Mouse (Mus musculus) bone marrow macrophage, adult 2 months (primary cell): Measurements from ENCODE around the gene Neurl1a. TPM values are rescaled to one million over a fixed set of nuclear protein-coding genes. Genes with fewer than 3 reads are reported as not detected.

Experiments used
- H3K27ac ChIP-seq: 2 replicates; pipeline ENCODE4 v1.5.1; 2012; ENCODE audit warnings: low read depth, low read length; ENCODE audit not compliant: insufficient read depth
- H3K4me1 ChIP-seq: 2 replicates; pipeline ENCODE4 v1.6.1; 2012; ENCODE audit warnings: low read length; ENCODE audit not compliant: control insufficient read depth, insufficient read depth
- H3K4me3 ChIP-seq: 2 replicates; pipeline ENCODE4 v1.5.1; 2012; ENCODE audit warnings: mild to moderate bottlenecking, low read length, moderate library complexity; ENCODE audit not compliant: insufficient read depth
- CTCF ChIP-seq: IDR thresholded peaks from 2 replicates; pipeline ENCODE4 v1.5.1; 2012; ENCODE audit warnings: low read depth, mild to moderate bottlenecking, low read length, moderate library complexity
- POLR2A ChIP-seq: IDR thresholded peaks from 2 replicates; pipeline ENCODE4 v1.6.1; 2012; ENCODE audit warnings: mild to moderate bottlenecking, low read depth, low read length, borderline replicate concordance
- polyA plus RNA-seq: library from polyadenylated mRNA; stranded (reverse); fragments of >200 nt; gene quantifications from 2 replicates; pipeline ENCODE4 v1.2.4, GENCODE M21; 2012; ENCODE audit not compliant: missing spikeins, insufficient read depth, insufficient read length

The Neurl1a gene
- polyA plus RNA-seq, 1 experiment: 2.9 TPM

DNA sequence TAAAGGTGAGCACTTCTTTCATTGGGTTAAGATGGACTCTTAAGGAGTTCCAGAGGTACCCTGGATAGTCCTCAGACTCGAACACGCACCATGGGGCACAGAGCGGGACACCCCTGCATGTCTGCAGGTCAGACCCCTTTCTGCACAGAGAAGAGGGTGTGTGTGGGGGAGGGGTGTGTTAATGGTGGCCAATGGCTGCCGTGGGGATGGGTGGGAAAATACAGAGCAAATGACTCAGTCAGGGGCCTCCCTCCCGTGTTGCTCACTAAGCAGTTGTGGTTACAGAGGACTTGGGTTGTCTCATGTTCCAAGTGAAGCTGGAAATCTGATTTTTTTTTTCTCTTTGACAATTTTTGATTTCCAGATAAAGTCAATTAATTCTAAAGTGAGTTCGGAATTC is 36.2 kb upstream of the Neurl1a start:
- TF ChIP-seq CTCF: no peak
- TF ChIP-seq POLR2A: no peak
- Histone ChIP-seq H3K4me3 (no peak overlapping the region), H3K27ac (no peak overlapping the region), H3K4me1 (peaks cover 29% of the 10 kb centered on the region)

GRCm38 (mm10) chr19:47144154-47144553 is 34.5 kb upstream of the Neurl1a start, which contains the start of gene Calhm1:
Gene Calhm1 (minus strand): TSS chr19:47144254.
- H3K4me1 ChIP-seq: peaks cover 36% of the 10 kb centered on the region
- no peak within 1 kb of the TSS for H3K27ac ChIP-seq
- H3K4me3 ChIP-seq: no peak within 1 kb of the TSS
- TF ChIP-seq CTCF: no peak

DNA sequence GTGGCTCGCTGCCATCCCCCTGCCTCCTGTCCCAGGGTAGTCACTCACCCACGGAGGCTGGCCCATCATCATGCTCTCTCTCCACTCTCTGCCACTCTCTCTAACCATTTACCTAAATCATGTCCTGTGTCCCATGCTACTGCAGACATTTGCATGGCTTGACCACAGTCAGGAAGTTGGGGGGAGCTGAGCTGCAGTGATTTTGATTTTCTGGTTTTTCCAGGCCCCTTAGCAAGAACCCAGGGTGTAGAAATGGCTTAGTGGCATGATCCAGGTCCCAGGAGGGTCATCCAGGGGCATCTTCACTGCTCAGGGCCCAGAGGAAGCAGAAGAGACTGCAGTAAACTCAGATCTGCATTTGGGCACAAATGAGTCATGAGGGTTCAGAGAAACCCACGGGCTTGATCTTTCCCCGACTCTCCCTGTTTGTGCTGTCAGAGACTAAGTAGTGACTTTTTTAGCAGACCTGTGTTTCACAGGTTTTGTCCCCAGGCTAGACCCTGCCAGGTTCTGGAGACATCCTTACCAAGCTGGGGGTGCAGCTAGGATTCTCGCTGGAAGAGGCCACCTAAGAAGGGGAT is 30.3 kb upstream of the Neurl1a start:
- H3K4me1 ChIP-seq: peaks cover 17% of the 10 kb centered on the region
- no peak overlapping the region for H3K4me3 ChIP-seq
- TF ChIP-seq POLR2A (no peak), CTCF (no peak)
- no peak overlapping the region for H3K27ac ChIP-seq

GRCm38 (mm10) chr19:47149854-47150253 is 28.8 kb upstream of the Neurl1a start:
- Histone ChIP-seq H3K27ac (no peak overlapping the region), H3K4me1 (peaks cover 17% of the 10 kb centered on the region), H3K4me3 (no peak overlapping the region)
- TF ChIP-seq CTCF (no peak), POLR2A (no peak)

DNA sequence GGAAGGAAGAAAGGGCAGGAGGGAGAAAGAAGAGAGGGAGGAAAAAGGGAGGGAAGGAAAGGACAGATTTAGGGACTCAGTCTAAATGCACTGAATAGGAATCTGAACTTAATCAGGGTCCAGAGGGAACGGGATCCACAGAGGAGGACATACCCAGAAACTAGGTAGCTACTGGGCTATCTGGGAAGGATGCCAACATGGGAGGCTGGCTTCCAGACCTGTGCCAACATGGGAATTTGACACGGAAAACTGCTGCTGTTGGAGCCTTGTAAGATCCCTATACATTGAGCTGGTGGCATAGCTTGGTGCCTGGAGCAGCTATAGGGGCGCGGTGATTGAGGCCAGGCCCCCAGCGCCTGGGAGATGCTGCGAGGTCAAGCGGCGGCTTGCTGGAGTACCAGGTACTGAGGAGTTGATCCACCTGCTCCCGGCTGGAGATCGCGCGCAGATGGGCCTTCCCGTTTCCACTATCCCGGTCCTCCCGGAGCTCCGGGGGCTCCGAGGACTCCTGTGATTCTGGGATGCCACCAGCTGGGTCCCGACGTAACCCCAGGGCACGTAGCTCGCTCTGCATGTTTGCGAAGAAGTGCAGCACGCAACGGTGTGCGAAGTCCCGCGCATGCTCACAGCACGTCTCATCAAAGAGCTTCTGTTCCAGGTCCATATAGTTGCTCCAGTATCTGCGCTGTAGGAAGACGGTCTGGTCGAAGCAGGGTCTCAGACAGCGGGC is 27.1 kb upstream of the Neurl1a start:
- Histone ChIP-seq H3K4me3 (no peak overlapping the region), H3K27ac (no peak overlapping the region), H3K4me1 (peaks cover 17% of the 10 kb centered on the region)
- TF ChIP-seq CTCF (no peak), POLR2A (no peak)

- no peak for TF ChIP-seq CTCF
- Histone ChIP-seq H3K4me3 (no peak overlapping the region), H3K27ac (no peak overlapping the region), H3K4me1 (peaks cover 17% of the 10 kb centered on the region)
These were observed 26.6 kb upstream of the Neurl1a start for GRCm38 (mm10) chr19:47152062-47152369.

GRCm38 (mm10) chr19:47153767-47154166 is 24.9 kb upstream of the Neurl1a start:
- no peak overlapping the region for H3K4me3 ChIP-seq
- no peak for TF ChIP-seq POLR2A
- no peak for TF ChIP-seq CTCF
- peaks cover 2% of the 10 kb centered on the region for H3K4me1 ChIP-seq
- H3K27ac ChIP-seq: no peak overlapping the region

DNA sequence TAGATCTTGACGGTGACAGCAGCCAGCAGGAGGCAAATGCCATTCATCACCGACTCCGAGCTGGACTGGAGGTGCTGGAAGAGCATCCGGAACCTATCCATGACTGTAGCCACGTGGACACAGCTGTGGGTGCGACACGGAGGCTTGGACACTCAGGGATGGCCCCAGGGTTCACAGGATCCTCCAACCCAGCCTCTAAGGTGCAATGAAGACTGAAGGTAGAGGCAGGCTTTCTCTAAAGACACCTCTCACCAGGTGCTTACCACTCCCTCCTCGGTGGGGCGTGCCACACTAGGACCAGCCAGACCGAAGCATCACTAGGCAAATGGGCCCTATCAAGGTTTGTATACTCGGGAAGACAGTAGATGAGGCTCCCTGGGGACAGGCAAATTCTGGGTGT is 21.0 kb upstream of the Neurl1a start, which contains the start of gene Calhm3:
Gene Calhm3 (minus strand): TSS at position 101 of the 400 bp plus-strand sequence.
- TF ChIP-seq CTCF (no peak), POLR2A (no peak)
- Histone ChIP-seq H3K4me3 (no peak within 1 kb of the TSS), H3K4me1 (no peaks in the 10 kb centered on the region), H3K27ac (no peak within 1 kb of the TSS)

- no peaks in the 10 kb centered on the region for H3K4me1 ChIP-seq
- no peak for TF ChIP-seq POLR2A
- no peak for TF ChIP-seq CTCF
- H3K4me3 ChIP-seq: no peak overlapping the region
- H3K27ac ChIP-seq: no peak overlapping the region
These were observed 17.0 kb upstream of the Neurl1a start for GRCm38 (mm10) chr19:47161669-47162068.

DNA sequence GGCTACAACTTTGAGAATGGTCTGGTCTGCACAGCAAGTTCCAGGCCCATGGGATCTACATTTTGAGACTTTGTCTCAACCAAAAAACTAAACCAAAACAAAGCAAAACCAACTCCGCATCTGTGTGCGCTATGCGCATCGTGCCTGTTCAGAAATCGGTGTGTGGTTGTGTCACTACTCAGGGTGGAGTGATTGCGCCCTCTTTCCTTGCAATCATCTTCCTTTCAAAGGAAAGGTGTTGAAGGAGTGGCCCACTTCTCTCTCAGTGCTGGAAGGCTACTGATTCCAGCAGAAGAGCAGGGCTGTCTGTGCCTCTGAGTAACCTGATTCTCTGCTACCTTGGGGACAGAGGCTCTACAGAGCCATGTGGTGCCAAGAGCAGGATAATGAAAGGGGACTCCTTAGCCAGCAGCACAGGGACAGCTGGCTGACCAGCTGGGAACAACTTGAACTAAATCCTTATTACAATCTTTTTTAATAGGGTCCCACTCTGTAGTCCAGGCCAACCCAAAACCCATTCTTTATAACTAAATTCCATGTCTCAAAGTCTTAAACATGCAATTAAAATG is 15.4 kb upstream of the Neurl1a start:
- H3K4me3 ChIP-seq: no peak overlapping the region
- H3K27ac ChIP-seq: no peak overlapping the region
- TF ChIP-seq CTCF (no peak), POLR2A (no peak)
- peaks cover 5% of the 10 kb centered on the region for H3K4me1 ChIP-seq

- no peak overlapping the region for H3K4me3 ChIP-seq
- no peak overlapping the region for H3K27ac ChIP-seq
- H3K4me1 ChIP-seq: peaks cover 7% of the 10 kb centered on the region
- TF ChIP-seq CTCF: no peak
These were observed 11.9 kb upstream of the Neurl1a start for GRCm38 (mm10) chr19:47166758-47167157.
